Comparison of ENCODE assay signal across 8 mouse cellular contexts in the genomic region with DNA sequence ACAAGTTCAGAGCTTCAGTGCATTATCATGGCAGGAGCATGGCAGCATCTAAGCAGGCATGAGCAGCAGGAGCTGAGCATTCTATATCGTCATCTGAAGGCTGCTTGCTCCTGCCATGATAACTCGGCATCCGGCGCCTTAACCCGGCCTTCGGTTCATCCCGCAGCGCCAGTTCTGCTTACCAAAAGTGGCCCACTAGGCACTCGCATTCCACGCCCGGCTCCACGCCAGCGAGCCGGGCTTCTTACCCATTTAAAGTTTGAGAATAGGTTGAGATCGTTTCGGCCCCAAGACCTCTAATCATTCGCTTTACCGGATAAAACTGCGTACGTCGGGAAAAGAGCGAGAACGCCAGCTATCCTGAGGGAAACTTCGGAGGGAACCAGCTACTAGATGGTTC.
DNase-seq lines count a peak whose midpoint lies in the region.
"Not testable (repeated sequence)": the region's sequence is repeated elsewhere in the genome, so short reads cannot be mapped to it uniquely, and the experiment has no call there.

No protein-coding gene starts in this region.

- intact Hi-C loops in heart, postnatal 25 days (cut with DNase I); left cerebral cortex, postnatal 25 days (cut with DNase I): not testable (repeated sequence)

- DNase-seq in adrenal gland, adult 18-20 months (ENCODE audit: low spot score in 2 of 2), result peak; percentile 89 to 99
- DNase-seq in frontal cortex, postnatal 14 days (ENCODE audit: low spot score in 2 of 2), result peak; percentile 56 to 92
- peak; percentile 74 for DNase-seq in heart, postnatal 25 days (ENCODE audit: low spot score)
- peak; percentile 70 for DNase-seq in layer of hippocampus, adult 9-10 months (ENCODE audit: low spot score)
- DNase-seq in left cerebral cortex, postnatal 25 days (ENCODE audit: low spot score in 2 of 2), result peak; percentile 91 to 94
- peak; percentile 100 for DNase-seq in ovary, postnatal 10 days (ENCODE audit: low spot score)
- DNase-seq in spleen, postnatal 4 days (ENCODE audit: low spot score in 2 of 2), result peak; percentile 71 to 92
- peak; percentile 46 for DNase-seq in urinary bladder, postnatal 14 days (ENCODE audit: low spot score)

Comparison
In these comparisons a context has a peak if more than half of its experiments do, and no peak if none do; other contexts are left out.
1. Peak in every context shown above with its lines: DNase-seq.
2. DNase-seq: peak in every context shown above with its lines; median percentile 100 in ovary, postnatal 10 days; 94 in adrenal gland, adult 18-20 months; 92 in left cerebral cortex, postnatal 25 days; 82 in spleen, postnatal 4 days; 74 in frontal cortex, postnatal 14 days; 74 in heart, postnatal 25 days; 70 in layer of hippocampus, adult 9-10 months; 46 in urinary bladder, postnatal 14 days.